In genomic region chr2:76647883-76648570, GRCm38 (mm10) we compare ENCODE assay signal across 8 mouse cellular contexts. TPM values are rescaled to one million over a fixed set of nuclear protein-coding genes. Genes with fewer than 3 reads are reported as not detected.
DNase-seq lines count a peak whose midpoint lies in the region; ATAC-seq and TF ChIP-seq lines count a peak whose summit lies in the region.

TSS of gene Prkra (minus strand) at chr2:76648015.
TSS of gene Pjvk (plus strand) at chr2:76648476.

- H3K36me3 ChIP-seq in CH12.LX (replicated peaks in 1 of 2; ENCODE audit: control insufficient read depth in 1 of 2, insufficient read depth in 1 of 2, low read length in 1 of 2) = no peaks in the 10 kb centered on the region
- H3K36me3 ChIP-seq in forebrain, embryonic 11.5 days (ENCODE audit: control insufficient read depth, insufficient read depth, low read length) = no peaks in the 10 kb centered on the region
- H3K36me3 ChIP-seq in heart, postnatal 0 days (replicated peaks; ENCODE audit: control insufficient read depth, insufficient read depth, low read length) = no peaks in the 10 kb centered on the region; the same call in 1 of the 2 replicates
- no peaks in the 10 kb centered on the region for H3K36me3 ChIP-seq in liver, embryonic 16.5 days (ENCODE audit: control insufficient read depth, insufficient read depth)
- peaks cover 10% of the 10 kb centered on the region for H3K36me3 ChIP-seq in neural tube, embryonic 13.5 days
- no peaks in the 10 kb centered on the region for H3K36me3 ChIP-seq in testis, adult 2 months (ENCODE audit: control insufficient read depth, insufficient read depth, low read length)

- H3K27ac ChIP-seq in CH12.LX (ENCODE audit: insufficient read depth, low read depth) = no peak within 1 kb of the TSS
- peak within 1 kb of the TSS; percentile 94 for H3K27ac ChIP-seq in forebrain, embryonic 11.5 days (ENCODE audit: low read depth, low read length)
- peak within 1 kb of the TSS; percentile 89 for H3K27ac ChIP-seq in heart, postnatal 0 days (ENCODE audit: low read depth)
- H3K27ac ChIP-seq in liver, embryonic 16.5 days (ENCODE audit: low read length) = peak within 1 kb of the TSS; percentile 78
- peak within 1 kb of the TSS; percentile 94 for H3K27ac ChIP-seq in neural tube, embryonic 13.5 days (replicated peaks)
- H3K27ac ChIP-seq in testis, adult 2 months (ENCODE audit: control insufficient read depth, insufficient read depth, low read depth, low read length) = peak within 1 kb of the TSS; percentile 91

- dilution Hi-C loops in CH12.LX (cut with MboI; ENCODE audit: extremely low pct_ligation_motif_present, extremely low pct_unique_long_range_greater_than_20kb, low sequenced_read_pairs) = no loop called here

- peak; percentile 83 for DNase-seq in CH12.LX (ENCODE audit: extremely low read depth)
- DNase-seq in c-Kit-positive CD71-positive TER-119-negative erythroid progenitor cells, embryonic 14.5 days (ENCODE audit: low read depth) = peak; percentile 91
- peak; percentile 100 for DNase-seq in forebrain, embryonic 11.5 days (ENCODE audit: low spot score)
- DNase-seq in heart, postnatal 0 days (ENCODE audit: low spot score) = peak; percentile 99
- DNase-seq in kidney, postnatal 4 days = peak; percentile 100

- peaks cover 4 to 7% of the 10 kb centered on the region in 2 experiments; a peak in 3 of 4 replicates for H3K4me1 ChIP-seq in CH12.LX (ENCODE audit: control insufficient read depth in 1 of 2, insufficient read depth in 2 of 2)
- H3K4me1 ChIP-seq in forebrain, embryonic 11.5 days (replicated peaks; ENCODE audit: control insufficient read depth, insufficient read depth, low read length) = peaks cover 2% of the 10 kb centered on the region; the same call in 1 of the 2 replicates
- H3K4me1 ChIP-seq in heart, postnatal 0 days (ENCODE audit: control insufficient read depth, insufficient read depth) = peaks cover 14% of the 10 kb centered on the region
- H3K4me1 ChIP-seq in liver, embryonic 16.5 days (ENCODE audit: control insufficient read depth, low read depth, low read length) = peaks cover 14% of the 10 kb centered on the region
- H3K4me1 ChIP-seq in neural tube, embryonic 13.5 days (replicated peaks) = peaks cover 25% of the 10 kb centered on the region
- peaks cover 14% of the 10 kb centered on the region for H3K4me1 ChIP-seq in testis, adult 2 months (ENCODE audit: control insufficient read depth, insufficient read depth, low read length)

- no peak for TF ChIP-seq RAD21 in CH12.LX (IDR thresholded peaks at IDR 0.05; ENCODE audit: low read depth, low read length)

- no peaks in the 10 kb centered on the region for H3K79me2 ChIP-seq in CH12.LX (replicated peaks; ENCODE audit: control insufficient read depth, extremely low read depth, insufficient read depth, poor library complexity, severe bottlenecking)

- peak within 1 kb of the TSS; percentile 84 for H3K4me2 ChIP-seq in CH12.LX (ENCODE audit: insufficient read depth, low read depth, poor library complexity, severe bottlenecking)
- peak within 1 kb of the TSS; percentile 59 for H3K4me2 ChIP-seq in forebrain, embryonic 11.5 days (ENCODE audit: low read depth, low read length, severe bottlenecking)
- H3K4me2 ChIP-seq in heart, postnatal 0 days (ENCODE audit: low read depth, low read length) = peak within 1 kb of the TSS; percentile 96
- H3K4me2 ChIP-seq in liver, embryonic 16.5 days (ENCODE audit: low read depth, low read length) = peak within 1 kb of the TSS; percentile 94
- peak within 1 kb of the TSS; percentile 75 for H3K4me2 ChIP-seq in neural tube, embryonic 13.5 days

- 1% methylated on average over 37 of the region's 42 CpGs for WGBS in forebrain, embryonic 11.5 days
- under 1% methylated on average over 30 of the region's 42 CpGs for WGBS in heart, postnatal 0 days
- 2% methylated on average over 36 of the region's 42 CpGs for WGBS in liver, embryonic 16.5 days (ENCODE audit: insufficient replicate concordance)
- WGBS in neural tube, embryonic 13.5 days = under 1% methylated on average over 42 of the region's 42 CpGs

- H3K4me3 ChIP-seq in CH12.LX (replicated peaks in 1 of 3; ENCODE audit: low read depth in 2 of 3, low read length in 2 of 3, poor library complexity in 1 of 3) = peak within 1 kb of the TSS; percentile 54 to 86 (median 68)
- peak within 1 kb of the TSS; percentile 65 for H3K4me3 ChIP-seq in forebrain, embryonic 11.5 days (ENCODE audit: low read depth, low read length)
- peak within 1 kb of the TSS; percentile 65 for H3K4me3 ChIP-seq in heart, postnatal 0 days (ENCODE audit: low read depth, low read length)
- peak within 1 kb of the TSS; percentile 75 for H3K4me3 ChIP-seq in liver, embryonic 16.5 days (ENCODE audit: low read depth, low read length)
- H3K4me3 ChIP-seq in neural tube, embryonic 13.5 days = peak within 1 kb of the TSS; percentile 82
- H3K4me3 ChIP-seq in testis, adult 2 months (ENCODE audit: control insufficient read depth, low read depth, low read length) = peak within 1 kb of the TSS; percentile 99

- no peak for TF ChIP-seq CTCF in CH12.LX (conservative IDR thresholded peaks at IDR 0.05 in 1 of 2, IDR thresholded peaks at IDR 0.05 in 1 of 2; ENCODE audit: low read depth in 2 of 2, low read length in 2 of 2)
- no peak for TF ChIP-seq CTCF in heart, postnatal 0 days (IDR thresholded peaks at IDR 0.05; ENCODE audit: low read depth)
- no peak for TF ChIP-seq CTCF in testis, adult 2 months (IDR thresholded peaks at IDR 0.05; ENCODE audit: control insufficient read depth, insufficient read depth, insufficient replicate concordance, low read depth, low read length)

- peak; percentile 99 for ATAC-seq in forebrain, embryonic 11.5 days (replicated peaks; ENCODE audit: low FRiP score)
- ATAC-seq in heart, postnatal 0 days (ENCODE audit: insufficient read depth, low read depth) = peak; percentile 97
- peak; percentile 94 for ATAC-seq in liver, embryonic 16.5 days (ENCODE audit: low read depth)
- ATAC-seq in neural tube, embryonic 13.5 days (ENCODE audit: low read depth) = peak; percentile 99

- H3K9me3 ChIP-seq in CH12.LX (replicated peaks; ENCODE audit: low read length) = no peaks in the 10 kb centered on the region
- H3K9me3 ChIP-seq in forebrain, embryonic 11.5 days (ENCODE audit: control insufficient read depth, low read length) = no peaks in the 10 kb centered on the region
- H3K9me3 ChIP-seq in heart, postnatal 0 days (replicated peaks; ENCODE audit: control insufficient read depth, low read length) = no peaks in the 10 kb centered on the region
- no peaks in the 10 kb centered on the region for H3K9me3 ChIP-seq in liver, embryonic 16.5 days (replicated peaks; ENCODE audit: control insufficient read depth, low read length)
- H3K9me3 ChIP-seq in neural tube, embryonic 13.5 days = no peaks in the 10 kb centered on the region

- peak; percentile 37; the same call in 1 of the 2 replicates for TF ChIP-seq POLR2A in CH12.LX (IDR thresholded peaks at IDR 0.05; ENCODE audit: low read depth, low read length)
- TF ChIP-seq POLR2A in testis, adult 2 months (IDR thresholded peaks at IDR 0.05; ENCODE audit: control insufficient read depth, low read depth, low read length) = peak; percentile 75

- no peaks in the 10 kb centered on the region for H3K27me3 ChIP-seq in CH12.LX (replicated peaks)
- no peaks in the 10 kb centered on the region for H3K27me3 ChIP-seq in forebrain, embryonic 11.5 days (ENCODE audit: control insufficient read depth, insufficient read depth, low read length)
- H3K27me3 ChIP-seq in heart, postnatal 0 days (ENCODE audit: control insufficient read depth, insufficient read depth, low read length) = no peaks in the 10 kb centered on the region
- H3K27me3 ChIP-seq in liver, embryonic 16.5 days (ENCODE audit: control insufficient read depth, insufficient read depth, low read depth, low read length) = no peaks in the 10 kb centered on the region
- H3K27me3 ChIP-seq in neural tube, embryonic 13.5 days = no peaks in the 10 kb centered on the region
- H3K27me3 ChIP-seq in testis, adult 2 months (ENCODE audit: control insufficient read depth, insufficient read depth, low read length) = no peaks in the 10 kb centered on the region

- no peak for TF ChIP-seq EP300 in CH12.LX (IDR thresholded peaks at IDR 0.05; ENCODE audit: low read length)
- TF ChIP-seq EP300 in heart, postnatal 0 days (IDR thresholded peaks at IDR 0.05; ENCODE audit: low read depth) = no peak

- H3K9ac ChIP-seq in CH12.LX (ENCODE audit: insufficient read depth, low read depth) = peak within 1 kb of the TSS; percentile 46
- H3K9ac ChIP-seq in forebrain, embryonic 11.5 days (ENCODE audit: low read length) = peak within 1 kb of the TSS; percentile 84
- peak within 1 kb of the TSS; percentile 71 for H3K9ac ChIP-seq in heart, postnatal 0 days (replicated peaks; ENCODE audit: low read depth, low read length)
- peak within 1 kb of the TSS; percentile 71 for H3K9ac ChIP-seq in liver, embryonic 16.5 days (ENCODE audit: low read depth, low read length)
- H3K9ac ChIP-seq in neural tube, embryonic 13.5 days = peak within 1 kb of the TSS; percentile 87

- in situ Hi-C loops in CH12.LX (cut with MboI; ENCODE audit: low pct_ligation_motif_present, low pct_unique_long_range_greater_than_20kb, low sequenced_read_pairs) = no loop called here

TF ChIP-seq in CH12.LX, 34 proteins besides CTCF, POLR2A, EP300 and RAD21 (continues in another document):
- TF ChIP-seq MAZ (IDR thresholded peaks at IDR 0.05; ENCODE audit: low read depth, low read length) = 0 out of 2 replicates have a peak, but pooled peaks have one; percentile 44

RNA-seq across cellular contexts. Expression of gene Prkra, which starts in this region (rescaled TPM):
- total RNA-seq in CH12.LX (2012; rRNA removed) = 5.6 and 8.4 TPM in 2 replicates
- total RNA-seq in CH12.LX (2014; rRNA removed) = 13.5 and 13.7 TPM in 2 replicates
- 6.8 and 7.0 TPM in 2 replicates for polyA plus RNA-seq in CH12.LX (2012; ENCODE audit: insufficient read length, low read depth)
- polyA plus RNA-seq in forebrain, embryonic 11.5 days (2014; fragmentation: Nextera tagmentation; extraction: Ambion mirVana) = 91.9 and 98.3 TPM in 2 replicates
- total RNA-seq in heart, postnatal 0 days (2014; rRNA removed; ENCODE audit: low replicate concordance) = 31.8 and 32.0 TPM in 2 replicates
- polyA plus RNA-seq in heart, postnatal 0 days (2015; fragmentation: Nextera tagmentation; extraction: Ambion mirVana) = 25.2 and 26.9 TPM in 2 replicates
- polyA plus RNA-seq in liver, embryonic 16.5 days (2015; fragmentation: Nextera tagmentation; extraction: Ambion mirVana) = 5.7 and 6.9 TPM in 2 replicates
- 96.6 and 97.8 TPM in 2 replicates for polyA plus RNA-seq in neural tube, embryonic 13.5 days (2015; fragmentation: Nextera tagmentation; extraction: Ambion mirVana)
- polyA plus RNA-seq in testis, adult 2 months (2012; rRNA removed) = 17.2 and 21.1 TPM in 2 replicates

RNA-seq across cellular contexts. Expression of gene Pjvk, which starts in this region (rescaled TPM):
- total RNA-seq in CH12.LX (2012; rRNA removed) (not detected in 2 replicates), CH12.LX (2014; rRNA removed) (not detected in 2 replicates)
- polyA plus RNA-seq in CH12.LX (2012; ENCODE audit: insufficient read length, low read depth) = not detected in 2 replicates
- polyA plus RNA-seq in forebrain, embryonic 11.5 days (2014; fragmentation: Nextera tagmentation; extraction: Ambion mirVana) = 1.0 and 1.1 TPM in 2 replicates
- total RNA-seq in heart, postnatal 0 days (2014; rRNA removed; ENCODE audit: low replicate concordance) = not detected in 2 replicates
- polyA plus RNA-seq in heart, postnatal 0 days (2015; fragmentation: Nextera tagmentation; extraction: Ambion mirVana) = 0.11 and 0.29 TPM in 2 replicates
- polyA plus RNA-seq in liver, embryonic 16.5 days (2015; fragmentation: Nextera tagmentation; extraction: Ambion mirVana) = 0.07 TPM in 1 of 2 replicates, not detected in the other
- polyA plus RNA-seq in neural tube, embryonic 13.5 days (2015; fragmentation: Nextera tagmentation; extraction: Ambion mirVana) = 0.42 TPM in 1 of 2 replicates, not detected in the other
- 0.17 and 0.52 TPM in 2 replicates for polyA plus RNA-seq in testis, adult 2 months (2012; rRNA removed)
